Mouse (Mus musculus) embryonic facial prominence, embryonic 11.5 days (tissue): ENCODE measurements around the gene Rims3. TPM values are rescaled to one million over a fixed set of nuclear protein-coding genes. Genes with fewer than 3 reads are reported as not detected.
A peak's percentile ranks its signal among the peaks of the same experiment; 100 is the strongest.

Experiments used
- ATAC-seq: fragments of 200-750 bp; cut with Nextera tagmentation; replicated peaks from 2 replicates; pipeline ENCODE4 v1.8.0; 2017; ENCODE audit warnings: low read depth; ENCODE audit not compliant: insufficient number of reproducible peaks, low FRiP score, low TSS enrichment
- DNase-seq: peaks from one replicate; pipeline ENCODE4 v3.0.0-alpha.2; 2015; ENCODE audit warnings: low spot score
- H3K27ac ChIP-seq: fragments of 300-500 bp; sonication (generic); replicated peaks from 2 replicates; pipeline ENCODE4 v1.5.1; 2014; ENCODE audit warnings: mild to moderate bottlenecking, low read depth, low read length, control low read depth
- H3K27me3 ChIP-seq: fragments of 300-500 bp; sonication (generic); 2 replicates; pipeline ENCODE4 v1.6.1; 2014; ENCODE audit warnings: mild to moderate bottlenecking, low read length, moderate library complexity, mixed read lengths; ENCODE audit not compliant: control insufficient read depth, insufficient read depth
- H3K36me3 ChIP-seq: fragments of 300-500 bp; sonication (generic); replicated peaks from 2 replicates; pipeline ENCODE4 v1.6.1; 2014; ENCODE audit warnings: low read depth, mild to moderate bottlenecking, low read length, moderate library complexity, mixed read lengths; ENCODE audit not compliant: control insufficient read depth, insufficient read depth
- H3K4me1 ChIP-seq: fragments of 300-500 bp; sonication (generic); 2 replicates; pipeline ENCODE4 v1.6.1; 2014; ENCODE audit warnings: low read length, mixed read lengths; ENCODE audit not compliant: control insufficient read depth, insufficient read depth
- H3K4me2 ChIP-seq: fragments of 300-500 bp; sonication (generic); 2 replicates; pipeline ENCODE4 v1.6.1; 2014; ENCODE audit warnings: low read depth, mild to moderate bottlenecking, control low read depth, low read length, moderate library complexity
- H3K4me3 ChIP-seq: fragments of 300-500 bp; sonication (generic); 2 replicates; pipeline ENCODE4 v1.5.1; 2014; ENCODE audit warnings: low read depth, low read length, control low read depth
- H3K9ac ChIP-seq: fragments of 300-500 bp; sonication (generic); replicated peaks from 2 replicates; pipeline ENCODE4 v1.6.1; 2014; ENCODE audit warnings: mild to moderate bottlenecking, control low read depth, low read length
- H3K9me3 ChIP-seq: fragments of 300-500 bp; sonication (generic); replicated peaks from 2 replicates; pipeline ENCODE4 v1.6.1; 2016; ENCODE audit warnings: mild to moderate bottlenecking, low read length, inconsistent platforms, mixed read lengths; ENCODE audit not compliant: control insufficient read depth
- WGBS: fragments of 180-500 bp; shearing (Covaris S2); extraction: QIAGEN DNeasy Blood & Tissue Kit; methylation state at CpG from one replicate; pipeline ENCODE4 v1.1.7; 2014; 5-methylcytosine and 5-hydroxymethylcytosine counted together
- polyA plus RNA-seq: library from polyadenylated mRNA; unstranded; fragments of >200 nt; fragmentation: Nextera tagmentation; extraction: Ambion mirVana; gene quantifications from 2 replicates; pipeline ENCODE4 v1.2.1, GENCODE M21; 2014

The Rims3 gene
- polyA plus RNA-seq, 1 experiment from 2014 or later, result 1.8 TPM

DNA sequence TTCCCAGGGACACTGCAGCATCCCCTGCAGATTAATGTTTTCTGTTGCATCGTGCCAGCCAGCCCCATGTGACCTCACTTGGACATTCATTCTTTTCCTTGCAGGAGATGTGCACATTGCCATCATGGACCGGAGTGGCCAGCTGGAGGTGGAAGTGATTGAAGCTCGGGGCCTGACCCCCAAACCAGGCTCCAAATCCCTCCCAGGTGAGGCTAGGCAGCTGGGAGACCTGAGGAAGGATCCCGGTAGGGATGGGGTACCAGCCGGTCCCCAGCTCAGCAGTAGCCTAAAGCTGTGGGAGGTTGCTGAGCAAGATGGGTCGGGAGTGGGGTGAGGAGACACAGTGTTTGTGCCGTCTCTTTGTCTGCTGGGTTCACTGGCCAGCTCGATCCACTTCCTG lies 34.3 kb downstream of the Rims3 start:
- H3K9ac ChIP-seq, result no peak overlapping the region
- no peaks in the 10 kb centered on the region for H3K27me3 ChIP-seq
- H3K4me3 ChIP-seq, result no peak overlapping the region
- ATAC-seq (no peak), DNase-seq (no peak)
- no peaks in the 10 kb centered on the region for H3K36me3 ChIP-seq
- H3K27ac ChIP-seq, result no peak overlapping the region
- H3K4me2 ChIP-seq, result no peak overlapping the region
- no peaks in the 10 kb centered on the region for H3K9me3 ChIP-seq
- peaks cover 5% of the 10 kb centered on the region; the same call in 1 of the 2 replicates for H3K4me1 ChIP-seq
- 64% methylated on average over 8 of the region's 8 CpGs for WGBS

- Histone ChIP-seq H3K4me3 (no peak overlapping the region), H3K4me2 (no peak overlapping the region), H3K36me3 (no peaks in the 10 kb centered on the region), H3K9ac (no peak overlapping the region), H3K27ac (0 out of 2 replicates have a peak overlapping the region, but pooled peaks have one; percentile 13), H3K4me1 (peaks cover under 1% of the 10 kb centered on the region; the same call in 1 of the 2 replicates), H3K27me3 (no peaks in the 10 kb centered on the region), H3K9me3 (no peaks in the 10 kb centered on the region)
- DNase-seq (peak; percentile 78), ATAC-seq (peak; percentile 74; the same call in 1 of the 2 replicates)
- 43% methylated on average over 11 of the region's 11 CpGs for WGBS
These were observed 36.3 kb downstream of the Rims3 start for GRCm38 (mm10) chr4:120890754-120891440.

DNA sequence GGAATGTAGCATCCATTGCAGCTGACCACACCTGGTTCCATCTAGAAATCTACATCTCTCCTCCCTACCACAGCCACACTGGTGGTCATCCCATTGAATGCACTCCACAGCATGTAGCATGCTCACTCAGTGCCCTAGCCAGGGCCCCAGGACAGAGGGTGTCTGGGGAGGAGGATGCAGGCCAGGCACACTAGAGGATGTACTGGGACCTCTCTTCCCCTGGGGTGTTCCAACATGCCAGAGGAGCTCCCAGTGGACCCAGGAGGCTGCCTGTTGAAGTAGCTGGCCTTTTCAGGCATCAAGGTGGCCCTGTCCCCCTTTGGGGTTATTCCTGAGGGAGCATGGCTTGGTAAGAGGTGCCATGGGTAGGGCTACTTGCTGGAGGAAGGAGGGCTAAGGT lies 37.3 kb downstream of the Rims3 start:
- no peak for DNase-seq
- Histone ChIP-seq H3K9me3 (no peaks in the 10 kb centered on the region), H3K27ac (no peak overlapping the region), H3K4me2 (no peak overlapping the region), H3K4me1 (no peaks in the 10 kb centered on the region; the same call in 1 of the 2 replicates), H3K27me3 (no peaks in the 10 kb centered on the region), H3K9ac (no peak overlapping the region), H3K4me3 (no peak overlapping the region), H3K36me3 (no peaks in the 10 kb centered on the region)
- ATAC-seq, result no peak

- DNase-seq, result no peak
- no peaks in the 10 kb centered on the region; the same call in 1 of the 2 replicates for H3K4me1 ChIP-seq
- 80% methylated on average over 1 of the region's 1 CpGs for whole genome bisulfite sequencing
These were observed 37.9 kb downstream of the Rims3 start for GRCm38 (mm10) chr4:120892516-120892915.

DNA sequence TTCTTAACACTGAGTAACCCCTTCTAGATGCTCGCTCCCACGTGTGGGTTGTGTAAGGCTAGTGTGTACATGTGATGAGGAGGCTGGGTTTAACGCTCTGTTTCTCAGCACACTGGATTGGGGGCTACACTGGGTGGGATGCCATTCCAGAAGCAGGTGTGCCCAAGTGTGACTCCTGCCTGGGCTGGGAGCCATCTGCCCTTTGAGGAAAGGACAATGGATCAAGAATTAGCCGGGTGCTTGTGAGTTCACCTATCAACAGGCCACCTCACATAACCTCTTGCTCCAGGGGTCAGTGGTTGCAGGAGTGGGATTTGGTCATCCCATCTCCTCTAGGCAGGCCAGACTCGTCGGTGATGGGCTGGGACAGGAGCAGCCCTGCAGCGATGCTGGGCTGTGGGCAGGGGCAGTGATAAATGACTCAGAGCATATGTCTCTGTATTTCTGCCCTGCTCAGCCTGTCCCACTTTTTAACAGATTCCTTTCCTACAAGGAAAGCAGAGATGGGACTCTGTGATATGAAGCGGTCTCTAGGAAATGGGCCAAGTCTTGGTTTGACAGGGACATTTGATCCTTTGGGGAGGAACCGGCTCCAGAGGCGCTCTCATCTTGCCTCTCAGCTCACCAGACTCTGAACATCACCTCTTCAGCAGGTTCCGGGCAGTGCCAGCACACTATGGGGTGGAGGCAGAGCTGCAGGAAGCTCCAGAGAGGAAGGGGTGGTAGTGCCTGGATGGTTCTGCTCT lies 39.2 kb downstream of the Rims3 start:
- ATAC-seq, result no peak
- no peak for DNase-seq
- Histone ChIP-seq H3K9ac (no peak overlapping the region), H3K4me2 (no peak overlapping the region), H3K9me3 (no peaks in the 10 kb centered on the region), H3K27me3 (no peaks in the 10 kb centered on the region), H3K36me3 (no peaks in the 10 kb centered on the region), H3K27ac (no peak overlapping the region), H3K4me3 (no peak overlapping the region), H3K4me1 (no peaks in the 10 kb centered on the region; the same call in 1 of the 2 replicates)
- WGBS, result 62% methylated on average over 11 of the region's 11 CpGs

More at GRCm38 (mm10) chr4:120892516-120892915, 37.9 kb downstream of the Rims3 start:
- Histone ChIP-seq H3K27me3 (no peaks in the 10 kb centered on the region), H3K9me3 (no peaks in the 10 kb centered on the region), H3K4me3 (no peak overlapping the region), H3K27ac (no peak overlapping the region), H3K36me3 (no peaks in the 10 kb centered on the region), H3K4me2 (no peak overlapping the region), H3K9ac (no peak overlapping the region)
- ATAC-seq, result no peak

DNA sequence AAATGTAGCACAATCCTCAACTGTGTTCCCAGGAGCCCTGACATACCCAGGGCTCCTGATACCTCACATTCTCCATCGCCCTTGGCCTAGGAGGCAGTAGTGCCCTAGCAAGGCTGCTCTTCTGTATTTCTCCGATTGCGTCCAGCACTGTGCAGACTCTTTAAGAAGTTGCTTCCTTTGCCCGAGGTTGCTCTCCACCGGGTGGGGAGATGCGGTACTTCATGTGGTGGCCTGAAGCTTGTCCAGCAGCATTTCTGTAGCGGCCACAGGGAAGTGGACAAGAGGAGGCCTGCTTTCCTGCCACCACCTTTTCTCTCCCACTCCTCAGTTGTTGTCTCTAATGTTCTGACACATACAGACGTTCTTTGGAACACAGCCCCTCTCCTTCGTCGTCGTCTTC lies 40.0 kb downstream of the Rims3 start:
- Histone ChIP-seq H3K4me1 (no peaks in the 10 kb centered on the region; the same call in 1 of the 2 replicates), H3K9ac (no peak overlapping the region), H3K27me3 (no peaks in the 10 kb centered on the region), H3K36me3 (no peaks in the 10 kb centered on the region), H3K4me3 (no peak overlapping the region), H3K9me3 (no peaks in the 10 kb centered on the region), H3K27ac (no peak overlapping the region), H3K4me2 (no peak overlapping the region)
- ATAC-seq (no peak), DNase-seq (no peak)
- WGBS, result 74% methylated on average over 11 of the region's 11 CpGs

GRCm38 (mm10) chr4:120895226-120895625 lies 40.6 kb downstream of the Rims3 start:
- DNase-seq, result no peak
- no peaks in the 10 kb centered on the region for H3K9me3 ChIP-seq
- H3K4me1 ChIP-seq, result no peaks in the 10 kb centered on the region; the same call in 1 of the 2 replicates
- H3K27me3 ChIP-seq, result no peaks in the 10 kb centered on the region
- H3K27ac ChIP-seq, result no peak overlapping the region
- no peaks in the 10 kb centered on the region for H3K36me3 ChIP-seq
- H3K4me3 ChIP-seq, result no peak overlapping the region
- no peak for ATAC-seq
- 75% methylated on average over 7 of the region's 7 CpGs for WGBS
- no peak overlapping the region for H3K9ac ChIP-seq
- H3K4me2 ChIP-seq, result no peak overlapping the region
